Mouse (Mus musculus) liver, postnatal 0 days (tissue): Measurements from ENCODE around the gene Kat2b. TPM values are rescaled to one million over a fixed set of nuclear protein-coding genes. Genes with fewer than 3 reads are reported as not detected.
A peak's percentile ranks its signal among the peaks of the same experiment; 100 is the strongest.
"Not testable (repeated sequence)": the region's sequence is repeated elsewhere in the genome, so short reads cannot be mapped to it uniquely, and the experiment has no call there.

ENCODE experiments used
- ATAC-seq: fragments of 200-750 bp; cut with Nextera tagmentation; 2 replicates; pipeline ENCODE4 v1.8.0; 2017; ENCODE audit warnings: mild to moderate bottlenecking, moderate library complexity
- DNase-seq: peaks from one replicate; pipeline ENCODE4 v3.0.0-alpha.2; 2016
- H3K27ac ChIP-seq: fragments of 300-500 bp; sonication (generic); 2 replicates; pipeline ENCODE4 v1.5.1; 2014; ENCODE audit warnings: antibody characterized with exemption, moderate library complexity, mild to moderate bottlenecking, low read depth
- H3K27me3 ChIP-seq: fragments of 300-500 bp; sonication (generic); 2 replicates; pipeline ENCODE4 v1.6.1; 2014; ENCODE audit warnings: low read length, control low read depth, mixed read lengths; ENCODE audit not compliant: insufficient read depth
- H3K36me3 ChIP-seq: fragments of 300-500 bp; sonication (generic); replicated peaks from 2 replicates; pipeline ENCODE4 v1.6.1; 2014; ENCODE audit warnings: mild to moderate bottlenecking, control low read depth, low read length, moderate library complexity, mixed read lengths; ENCODE audit not compliant: insufficient read depth
- H3K4me1 ChIP-seq: fragments of 300-500 bp; sonication (generic); 2 replicates; pipeline ENCODE4 v1.6.1; 2014; ENCODE audit warnings: antibody characterized with exemption, mild to moderate bottlenecking, control low read depth; ENCODE audit not compliant: insufficient read depth
- H3K4me2 ChIP-seq: fragments of 300-500 bp; sonication (generic); 2 replicates; pipeline ENCODE4 v1.6.1; 2014; ENCODE audit warnings: low read depth, mild to moderate bottlenecking, low read length, moderate library complexity, mixed read lengths
- H3K4me3 ChIP-seq: fragments of 300-500 bp; sonication (generic); 2 replicates; pipeline ENCODE4 v1.5.1; 2014; ENCODE audit warnings: low read depth, low read length
- H3K9ac ChIP-seq: fragments of 300-500 bp; sonication (generic); replicated peaks from 2 replicates; pipeline ENCODE4 v1.6.1; 2014; ENCODE audit warnings: mild to moderate bottlenecking, moderate library complexity
- H3K9me3 ChIP-seq: fragments of 300-500 bp; sonication (generic); 2 replicates; pipeline ENCODE4 v1.6.1; 2016; ENCODE audit warnings: mild to moderate bottlenecking, control low read depth, low read length, mixed read lengths
- CTCF ChIP-seq: sonication (generic); IDR thresholded peaks from 2 replicates; pipeline ENCODE4 v1.5.1; 2016; ENCODE audit warnings: antibody characterized with exemption, low read depth
- EP300 ChIP-seq: IDR thresholded peaks from 2 replicates; pipeline ENCODE4 v1.6.1; 2016; ENCODE audit warnings: antibody characterized with exemption, low read depth, mild to moderate bottlenecking
- WGBS: fragments of 180-500 bp; shearing (Covaris S2); extraction: QIAGEN DNeasy Blood & Tissue Kit; methylation state at CpG from one replicate; pipeline ENCODE4 v1.1.7; 2014; ENCODE audit not compliant: insufficient replicate concordance; 5-methylcytosine and 5-hydroxymethylcytosine counted together
- polyA plus RNA-seq: library from polyadenylated mRNA; unstranded; fragments of >200 nt; fragmentation: Nextera tagmentation; extraction: Ambion mirVana; gene quantifications from 2 replicates; pipeline ENCODE4 v1.2.1, GENCODE M21; 2015

Gene Kat2b
- polyA plus RNA-seq, 1 experiment from 2014 or later = 6.2 TPM

DNA sequence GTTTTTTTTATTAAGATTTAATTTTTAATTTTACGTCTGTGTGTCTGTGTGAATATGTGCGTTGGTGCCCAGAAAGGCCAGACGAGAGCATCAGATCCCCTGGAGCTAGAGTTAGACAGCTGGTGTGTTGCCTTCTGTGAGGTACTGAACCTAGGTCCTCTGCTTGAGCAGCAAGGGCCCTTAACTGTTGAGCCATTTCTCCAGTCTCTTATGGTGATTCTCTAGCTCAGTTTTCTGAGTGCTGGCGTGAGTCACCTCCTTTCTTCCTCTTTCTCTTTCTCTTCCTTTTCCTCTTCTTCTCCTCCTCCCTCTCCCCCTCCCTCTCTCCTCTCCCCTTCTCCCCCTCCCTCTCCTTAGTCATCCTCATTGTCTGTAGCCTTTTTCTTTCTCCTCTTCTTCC lies 27.9 kb downstream of the Kat2b start:
- no peak for ATAC-seq
- H3K4me2 ChIP-seq = no peak overlapping the region
- 62% methylated on average over 4 of the region's 4 CpGs for WGBS
- no peak overlapping the region for H3K9ac ChIP-seq
- H3K4me1 ChIP-seq = peaks cover 36% of the 10 kb centered on the region
- H3K27ac ChIP-seq = peak overlapping the region; percentile 44
- no peak overlapping the region for H3K4me3 ChIP-seq
- no peaks in the 10 kb centered on the region for H3K27me3 ChIP-seq
- H3K9me3 ChIP-seq = no peaks in the 10 kb centered on the region
- H3K36me3 ChIP-seq = 0 out of 2 replicates have a peak, but pooled peaks cover 2% of the 10 kb centered on the region
- DNase-seq = no peak
- TF ChIP-seq CTCF = no peak
- TF ChIP-seq EP300 = no peak

DNA sequence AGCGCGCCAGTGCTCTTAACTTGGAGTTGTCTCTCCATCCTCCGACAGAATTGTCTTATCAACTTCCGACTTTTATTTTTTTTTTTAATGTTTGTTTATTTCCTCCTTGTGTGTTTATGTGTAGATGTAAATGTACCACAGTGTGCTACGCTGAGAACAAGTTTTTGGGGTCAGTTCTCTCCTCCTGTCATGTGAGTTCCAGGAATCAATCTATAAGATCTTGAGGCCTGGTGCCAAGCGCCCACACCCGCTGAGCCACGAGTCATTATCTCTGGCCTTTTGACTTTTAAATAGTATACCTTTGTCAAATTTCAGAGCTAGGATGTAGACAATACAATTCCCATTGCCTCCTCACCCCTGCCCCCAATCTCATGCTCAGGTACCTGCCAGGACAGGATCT lies 28.9 kb downstream of the Kat2b start:
- H3K4me1 ChIP-seq = peaks cover 36% of the 10 kb centered on the region
- no peaks in the 10 kb centered on the region for H3K9me3 ChIP-seq
- ATAC-seq (no peak), DNase-seq (no peak)
- 0 out of 2 replicates have a peak, but pooled peaks cover 2% of the 10 kb centered on the region for H3K36me3 ChIP-seq
- WGBS = 51% methylated on average over 8 of the region's 8 CpGs
- peak overlapping the region; percentile 29; the same call in 1 of the 2 replicates for H3K4me2 ChIP-seq
- peak overlapping the region; percentile 16; the same call in 1 of the 2 replicates for H3K9ac ChIP-seq
- TF ChIP-seq EP300 = no peak
- TF ChIP-seq CTCF = no peak
- no peak overlapping the region for H3K4me3 ChIP-seq
- H3K27ac ChIP-seq = peak overlapping the region; percentile 63
- no peaks in the 10 kb centered on the region for H3K27me3 ChIP-seq

DNA sequence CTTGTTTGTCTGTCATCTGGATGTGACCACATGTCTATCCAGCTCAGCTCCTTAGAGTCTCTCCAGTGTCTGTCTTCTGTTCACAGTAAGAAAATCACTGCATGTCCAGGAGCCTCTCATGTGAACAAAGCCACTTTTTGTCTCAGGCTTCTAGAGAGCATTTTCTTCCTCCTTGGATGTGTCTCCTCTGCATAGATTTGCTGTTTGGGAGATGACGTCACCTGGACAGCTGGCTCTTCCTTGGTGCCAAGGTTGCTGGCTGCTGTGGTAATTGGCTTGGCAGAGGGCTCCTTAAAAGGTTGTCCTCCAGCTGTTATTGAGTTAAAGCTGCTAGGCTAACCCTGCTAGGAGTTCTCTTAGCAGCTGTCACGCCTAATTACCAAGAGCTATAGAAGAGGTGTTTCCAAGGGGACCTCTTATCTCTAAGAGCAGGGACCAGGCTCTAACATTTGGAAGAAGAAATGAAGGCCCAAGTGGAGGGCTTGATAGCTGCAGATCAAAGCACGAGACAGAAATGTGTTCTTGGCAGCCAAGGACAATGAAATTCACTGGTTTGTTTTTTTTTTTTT lies 29.7 kb downstream of the Kat2b start:
- Histone ChIP-seq H3K4me3 (no peak overlapping the region), H3K9ac (0 out of 2 replicates have a peak overlapping the region, but pooled peaks have one; percentile 12), H3K36me3 (0 out of 2 replicates have a peak, but pooled peaks cover 2% of the 10 kb centered on the region), H3K9me3 (no peaks in the 10 kb centered on the region), H3K27ac (peak overlapping the region; percentile 63), H3K4me1 (peaks cover 37% of the 10 kb centered on the region), H3K27me3 (no peaks in the 10 kb centered on the region), H3K4me2 (peak overlapping the region; percentile 29)
- peak; percentile 89 for ATAC-seq
- no peak for DNase-seq
- WGBS = 51% methylated on average over 3 of the region's 3 CpGs
- TF ChIP-seq EP300 (peak; percentile 69), CTCF (no peak)

DNA sequence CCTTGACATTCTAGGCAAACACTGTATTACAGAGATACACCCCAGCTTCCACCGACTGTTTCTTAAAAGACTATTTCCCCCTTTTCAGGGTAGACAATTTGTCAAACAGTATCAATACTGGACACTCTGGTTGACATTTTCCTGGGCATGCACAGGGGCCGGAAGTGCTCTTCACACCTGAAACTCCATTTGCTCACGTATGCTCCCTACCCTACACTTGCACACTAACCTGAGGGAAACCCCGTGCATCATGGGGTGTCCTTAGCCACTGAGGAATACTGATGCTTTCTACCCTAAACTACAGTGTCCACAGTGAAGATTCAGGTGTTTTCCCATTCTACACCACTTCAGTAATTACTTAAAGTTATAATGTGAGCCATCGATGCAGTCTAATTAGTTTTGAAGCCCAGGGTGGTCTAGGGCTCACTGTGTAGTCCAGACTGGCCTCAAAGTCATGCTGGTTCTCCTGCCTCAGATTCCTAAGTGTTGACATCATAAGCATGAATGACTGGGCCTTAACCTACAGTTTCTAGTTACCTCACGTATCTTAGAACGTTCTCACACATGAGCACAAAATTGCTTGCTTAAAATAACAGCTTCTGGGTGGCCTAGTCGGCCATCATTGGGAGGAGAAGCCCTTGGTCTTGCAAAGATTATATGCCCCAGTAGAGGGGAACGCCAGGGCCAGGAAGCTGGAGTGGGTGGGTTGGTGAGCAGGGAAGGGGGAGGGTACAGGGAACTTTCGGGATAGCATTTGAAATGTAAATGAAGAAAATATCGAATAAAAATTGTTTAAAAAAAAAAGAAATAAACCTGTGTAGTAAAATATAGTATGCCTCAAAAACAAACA lies 30.5 kb downstream of the Kat2b start:
- no peak overlapping the region for H3K4me3 ChIP-seq
- H3K4me2 ChIP-seq = 0 out of 2 replicates have a peak overlapping the region, but pooled peaks have one; percentile 29
- no peaks in the 10 kb centered on the region for H3K9me3 ChIP-seq
- 0 out of 2 replicates have a peak, but pooled peaks cover 2% of the 10 kb centered on the region for H3K36me3 ChIP-seq
- TF ChIP-seq CTCF = no peak
- TF ChIP-seq EP300 = no peak
- H3K27me3 ChIP-seq = no peaks in the 10 kb centered on the region
- peaks cover 38% of the 10 kb centered on the region for H3K4me1 ChIP-seq
- H3K27ac ChIP-seq = no peak overlapping the region; the same call in 1 of the 2 replicates
- WGBS = 73% methylated on average over 11 of the region's 11 CpGs
- DNase-seq = no peak
- no peak for ATAC-seq
- no peak overlapping the region for H3K9ac ChIP-seq

DNA sequence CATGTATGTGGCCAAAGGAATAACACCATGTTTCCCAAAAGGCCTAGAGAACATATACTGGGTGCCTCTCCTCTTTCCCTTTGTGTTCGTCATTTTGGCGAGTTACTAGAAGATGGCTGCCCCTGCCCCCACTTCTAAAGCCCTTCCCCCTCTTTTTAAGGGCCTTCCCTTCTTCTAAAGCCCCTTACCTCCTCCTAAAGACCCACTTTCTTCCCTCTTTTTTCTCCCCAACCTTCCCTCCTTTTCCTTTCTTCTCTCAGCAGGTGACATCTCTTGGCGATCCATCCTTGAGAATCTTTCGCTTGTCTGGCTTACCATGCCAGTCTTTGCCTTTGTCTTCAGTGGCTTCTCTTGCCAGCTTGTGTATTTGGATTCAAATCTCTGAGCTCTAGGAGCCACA lies 31.9 kb downstream of the Kat2b start:
- WGBS = 80% methylated on average over 4 of the region's 4 CpGs
- H3K4me3 ChIP-seq = no peak overlapping the region
- ATAC-seq = no peak
- DNase-seq = no peak
- 0 out of 2 replicates have a peak, but pooled peaks cover 2% of the 10 kb centered on the region for H3K36me3 ChIP-seq
- H3K9me3 ChIP-seq = no peaks in the 10 kb centered on the region
- no peak overlapping the region for H3K4me2 ChIP-seq
- H3K4me1 ChIP-seq = peaks cover 36% of the 10 kb centered on the region
- H3K27me3 ChIP-seq = no peaks in the 10 kb centered on the region
- TF ChIP-seq EP300 = no peak
- TF ChIP-seq CTCF = no peak
- no peak overlapping the region for H3K9ac ChIP-seq
- no peak overlapping the region for H3K27ac ChIP-seq

DNA sequence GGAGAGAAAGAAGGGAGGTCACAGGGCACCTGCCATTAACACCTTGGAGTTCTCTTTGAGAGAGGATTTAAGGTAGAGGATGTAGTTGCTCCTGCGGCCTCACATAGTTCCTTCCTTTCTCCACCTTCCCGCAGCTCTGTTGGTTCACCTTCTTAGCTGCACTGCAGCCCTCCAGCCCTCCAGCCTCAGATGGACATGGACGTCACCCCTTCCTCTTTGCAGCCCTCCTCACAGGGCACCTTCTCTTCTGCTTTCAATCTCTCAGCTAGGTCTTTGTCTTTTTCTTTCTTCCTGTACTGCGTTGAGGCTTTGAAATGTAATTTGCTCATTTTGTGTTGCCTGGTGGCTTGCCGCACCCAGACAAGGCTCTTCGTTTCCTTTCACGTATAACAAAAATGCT lies 36.6 kb downstream of the Kat2b start:
- not testable (repeated sequence) for H3K9me3 ChIP-seq, H3K4me3 ChIP-seq, H3K4me1 ChIP-seq, H3K27me3 ChIP-seq, H3K4me2 ChIP-seq, ATAC-seq, DNase-seq, H3K9ac ChIP-seq, H3K27ac ChIP-seq, H3K36me3 ChIP-seq
- no CpG with 5 or more reads among the region's 7 CpGs for WGBS

DNA sequence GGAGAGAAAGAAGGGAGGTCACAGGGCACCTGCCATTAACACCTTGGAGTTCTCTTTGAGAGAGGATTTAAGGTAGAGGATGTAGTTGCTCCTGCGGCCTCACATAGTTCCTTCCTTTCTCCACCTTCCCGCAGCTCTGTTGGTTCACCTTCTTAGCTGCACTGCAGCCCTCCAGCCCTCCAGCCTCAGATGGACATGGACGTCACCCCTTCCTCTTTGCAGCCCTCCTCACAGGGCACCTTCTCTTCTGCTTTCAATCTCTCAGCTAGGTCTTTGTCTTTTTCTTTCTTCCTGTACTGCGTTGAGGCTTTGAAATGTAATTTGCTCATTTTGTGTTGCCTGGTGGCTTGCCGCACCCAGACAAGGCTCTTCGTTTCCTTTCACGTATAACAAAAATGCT lies 39.4 kb downstream of the Kat2b start:
- not testable (repeated sequence) for H3K4me1 ChIP-seq, ATAC-seq, H3K36me3 ChIP-seq, H3K27me3 ChIP-seq, H3K9me3 ChIP-seq, DNase-seq, H3K9ac ChIP-seq, H3K4me2 ChIP-seq, H3K4me3 ChIP-seq, H3K27ac ChIP-seq
- no CpG with 5 or more reads among the region's 7 CpGs for WGBS

DNA sequence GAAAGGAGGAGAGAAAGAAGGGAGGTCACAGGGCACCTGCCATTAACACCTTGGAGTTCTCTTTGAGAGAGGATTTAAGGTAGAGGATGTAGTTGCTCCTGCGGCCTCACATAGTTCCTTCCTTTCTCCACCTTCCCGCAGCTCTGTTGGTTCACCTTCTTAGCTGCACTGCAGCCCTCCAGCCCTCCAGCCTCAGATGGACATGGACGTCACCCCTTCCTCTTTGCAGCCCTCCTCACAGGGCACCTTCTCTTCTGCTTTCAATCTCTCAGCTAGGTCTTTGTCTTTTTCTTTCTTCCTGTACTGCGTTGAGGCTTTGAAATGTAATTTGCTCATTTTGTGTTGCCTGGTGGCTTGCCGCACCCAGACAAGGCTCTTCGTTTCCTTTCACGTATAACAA lies 42.3 kb downstream of the Kat2b start:
- not testable (repeated sequence) for H3K27ac ChIP-seq, ATAC-seq, H3K4me3 ChIP-seq, H3K4me2 ChIP-seq, DNase-seq, H3K4me1 ChIP-seq, H3K9ac ChIP-seq, H3K9me3 ChIP-seq, H3K27me3 ChIP-seq
- no CpG with 5 or more reads among the region's 7 CpGs for WGBS
- H3K36me3 ChIP-seq = peaks cover 19% of the 10 kb centered on the region
